Mouse (Mus musculus): Measurements from ENCODE around the gene Zfp366. TPM values are rescaled to one million over a fixed set of nuclear protein-coding genes. Genes with fewer than 3 reads are reported as not detected.

Zfp366 gene
- polyA plus RNA-seq, 1 experiment from 2014 or later: 0.51 TPM

DNA sequence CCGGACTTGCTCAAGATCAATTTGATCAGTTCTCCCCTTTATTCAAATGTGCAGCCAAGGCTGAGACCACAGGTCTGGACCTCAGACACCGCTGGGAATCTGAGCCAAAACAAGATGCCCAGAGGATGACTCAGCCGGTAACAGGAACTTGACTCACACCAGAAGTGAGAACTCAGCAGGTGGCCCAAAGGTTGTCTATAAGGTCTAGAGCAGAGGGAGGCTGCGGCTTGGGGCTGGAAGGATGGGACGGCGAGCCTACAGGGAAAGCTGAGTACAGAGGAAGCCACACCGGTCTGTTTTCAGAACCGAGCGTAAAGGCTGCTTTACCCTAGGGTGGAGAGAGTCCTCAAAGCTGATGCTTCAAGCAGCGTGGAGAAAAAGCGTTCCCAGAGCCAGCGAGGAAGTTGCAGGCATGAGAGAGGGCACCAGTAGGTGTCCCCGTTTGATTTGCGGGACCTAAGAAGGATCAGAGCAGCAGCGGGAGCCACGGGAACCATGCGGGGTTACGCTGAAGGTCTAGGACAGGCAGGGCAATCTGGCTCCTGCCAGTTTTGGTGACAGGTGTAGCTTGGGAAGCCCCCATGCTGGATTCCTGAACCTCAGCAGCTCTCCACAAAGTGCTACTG is 32.2 kb upstream of the Zfp366 start:
- H3K36me3 ChIP-seq (ENCODE audit: control insufficient read depth, insufficient read depth, low read length): no peaks in the 10 kb centered on the region
- no peak for ATAC-seq (replicated peaks; ENCODE audit: low FRiP score)
- no peak for DNase-seq (ENCODE audit: low spot score)
- no peaks in the 10 kb centered on the region for H3K9me3 ChIP-seq (ENCODE audit: control insufficient read depth, low read length)
- H3K4me2 ChIP-seq: peak overlapping the region; percentile 36
- peaks cover 4% of the 10 kb centered on the region; the same call in 1 of the 2 replicates for H3K4me1 ChIP-seq (replicated peaks; ENCODE audit: control insufficient read depth, insufficient read depth, low read length)
- no peak overlapping the region for H3K27ac ChIP-seq (ENCODE audit: low read depth, low read length)
- H3K27me3 ChIP-seq (replicated peaks; ENCODE audit: control insufficient read depth, insufficient read depth, low read length): peaks cover 18% of the 10 kb centered on the region
- H3K4me3 ChIP-seq (ENCODE audit: low read depth, low read length): no peak overlapping the region
- WGBS: 13% methylated on average over 18 of the region's 18 CpGs
- H3K9ac ChIP-seq (ENCODE audit: low read depth, low read length): no peak overlapping the region

- ATAC-seq (replicated peaks; ENCODE audit: low FRiP score): no peak
- H3K36me3 ChIP-seq (ENCODE audit: control insufficient read depth, insufficient read depth, low read length): no peaks in the 10 kb centered on the region
- no peak for DNase-seq (ENCODE audit: low spot score)
- H3K9me3 ChIP-seq (ENCODE audit: control insufficient read depth, low read length): no peaks in the 10 kb centered on the region
- no peak overlapping the region for H3K4me2 ChIP-seq
- no peak overlapping the region for H3K27ac ChIP-seq (ENCODE audit: low read depth, low read length)
- peaks cover under 1% of the 10 kb centered on the region; the same call in 1 of the 2 replicates for H3K4me1 ChIP-seq (replicated peaks; ENCODE audit: control insufficient read depth, insufficient read depth, low read length)
- H3K9ac ChIP-seq (ENCODE audit: low read depth, low read length): no peak overlapping the region
- peaks cover 8% of the 10 kb centered on the region for H3K27me3 ChIP-seq (replicated peaks; ENCODE audit: control insufficient read depth, insufficient read depth, low read length)
- no peak overlapping the region for H3K4me3 ChIP-seq (ENCODE audit: low read depth, low read length)
- 86% methylated on average over 2 of the region's 2 CpGs for WGBS
These were observed 26.9 kb upstream of the Zfp366 start for GRCm38 (mm10) chr13:99157709-99158108.

DNA sequence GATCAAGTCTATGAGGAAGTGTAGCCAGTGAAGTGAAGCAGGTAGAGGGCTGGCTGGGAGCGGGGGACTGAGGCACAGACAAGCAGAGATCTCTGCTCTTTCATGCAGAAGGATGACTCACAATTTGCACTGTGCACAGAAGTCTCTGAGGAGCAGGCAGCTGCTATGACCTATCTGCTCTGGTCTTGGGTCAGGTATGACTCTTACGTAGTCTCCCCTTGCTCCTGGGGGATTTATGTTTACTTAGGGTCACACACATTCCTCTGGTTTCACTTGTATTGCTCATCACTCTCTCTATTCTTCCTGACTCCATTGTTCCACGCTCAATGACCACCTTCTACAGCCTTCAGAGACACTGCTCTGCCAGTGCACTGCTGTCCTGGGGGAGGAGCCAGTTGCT is 25.9 kb upstream of the Zfp366 start:
- ATAC-seq (replicated peaks; ENCODE audit: low FRiP score) (no peak), DNase-seq (ENCODE audit: low spot score) (no peak)
- H3K4me1 ChIP-seq (replicated peaks; ENCODE audit: control insufficient read depth, insufficient read depth, low read length): 0 out of 2 replicates have a peak, but pooled peaks cover 3% of the 10 kb centered on the region
- H3K36me3 ChIP-seq (ENCODE audit: control insufficient read depth, insufficient read depth, low read length): no peaks in the 10 kb centered on the region
- H3K27ac ChIP-seq (ENCODE audit: low read depth, low read length): no peak overlapping the region
- H3K4me2 ChIP-seq: no peak overlapping the region
- no peak overlapping the region for H3K9ac ChIP-seq (ENCODE audit: low read depth, low read length)
- WGBS: 81% methylated on average over 3 of the region's 3 CpGs
- H3K4me3 ChIP-seq (ENCODE audit: low read depth, low read length): no peak overlapping the region
- H3K9me3 ChIP-seq (ENCODE audit: control insufficient read depth, low read length): no peaks in the 10 kb centered on the region
- H3K27me3 ChIP-seq (replicated peaks; ENCODE audit: control insufficient read depth, insufficient read depth, low read length): no peaks in the 10 kb centered on the region

DNA sequence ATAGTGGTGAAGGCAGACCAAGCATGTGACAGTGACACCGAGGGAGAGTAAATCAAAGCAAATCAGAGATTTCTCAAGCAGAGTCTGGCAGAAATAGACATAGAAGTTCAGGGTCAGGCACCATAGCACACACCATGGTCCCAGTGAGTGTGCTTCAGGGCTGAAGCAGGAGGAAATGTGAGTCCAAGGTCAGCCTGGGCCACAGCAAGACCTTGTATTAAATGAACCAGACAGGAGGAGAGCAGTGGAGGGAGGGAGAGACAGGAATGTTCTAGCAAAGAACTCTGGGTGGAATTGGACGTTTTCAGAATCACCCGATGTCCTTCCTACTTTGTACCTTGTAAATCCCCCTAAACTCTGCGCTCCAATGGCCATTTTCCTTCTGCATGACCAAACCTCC is 21.6 kb upstream of the Zfp366 start:
- 0 out of 2 replicates have a peak, but pooled peaks cover 3% of the 10 kb centered on the region for H3K4me1 ChIP-seq (replicated peaks; ENCODE audit: control insufficient read depth, insufficient read depth, low read length)
- ATAC-seq (replicated peaks; ENCODE audit: low FRiP score): no peak
- no peak overlapping the region for H3K9ac ChIP-seq (ENCODE audit: low read depth, low read length)
- no peak for DNase-seq (ENCODE audit: low spot score)
- 78% methylated on average over 4 of the region's 4 CpGs for WGBS
- no peaks in the 10 kb centered on the region for H3K9me3 ChIP-seq (ENCODE audit: control insufficient read depth, low read length)
- no peak overlapping the region for H3K4me3 ChIP-seq (ENCODE audit: low read depth, low read length)
- H3K27ac ChIP-seq (ENCODE audit: low read depth, low read length): no peak overlapping the region
- H3K27me3 ChIP-seq (replicated peaks; ENCODE audit: control insufficient read depth, insufficient read depth, low read length): no peaks in the 10 kb centered on the region
- no peaks in the 10 kb centered on the region for H3K36me3 ChIP-seq (ENCODE audit: control insufficient read depth, insufficient read depth, low read length)
- H3K4me2 ChIP-seq: no peak overlapping the region

GRCm38 (mm10) chr13:99163521-99164359 is 20.9 kb upstream of the Zfp366 start:
- ATAC-seq (replicated peaks; ENCODE audit: low FRiP score) (no peak), DNase-seq (ENCODE audit: low spot score) (no peak)
- no peak overlapping the region for H3K9ac ChIP-seq (ENCODE audit: low read depth, low read length)

GRCm38 (mm10) chr13:99164360-99164759 is 20.3 kb upstream of the Zfp366 start:
- no peaks in the 10 kb centered on the region for H3K36me3 ChIP-seq (ENCODE audit: control insufficient read depth, insufficient read depth, low read length)
- ATAC-seq (replicated peaks; ENCODE audit: low FRiP score): no peak
- H3K9me3 ChIP-seq (ENCODE audit: control insufficient read depth, low read length): no peaks in the 10 kb centered on the region
- H3K4me2 ChIP-seq: no peak overlapping the region
- no peak for DNase-seq (ENCODE audit: low spot score)
- no peak overlapping the region for H3K9ac ChIP-seq (ENCODE audit: low read depth, low read length)
- 0 out of 2 replicates have a peak, but pooled peaks cover 3% of the 10 kb centered on the region for H3K4me1 ChIP-seq (replicated peaks; ENCODE audit: control insufficient read depth, insufficient read depth, low read length)
- H3K27ac ChIP-seq (ENCODE audit: low read depth, low read length): no peak overlapping the region
- 44% methylated on average over 2 of the region's 2 CpGs for WGBS
- H3K4me3 ChIP-seq (ENCODE audit: low read depth, low read length): no peak overlapping the region
- H3K27me3 ChIP-seq (replicated peaks; ENCODE audit: control insufficient read depth, insufficient read depth, low read length): no peaks in the 10 kb centered on the region

More at GRCm38 (mm10) chr13:99163521-99164359, 20.9 kb upstream of the Zfp366 start:
- Histone ChIP-seq H3K4me3 (ENCODE audit: low read depth, low read length) (no peak overlapping the region), H3K27ac (ENCODE audit: low read depth, low read length) (no peak overlapping the region), H3K9me3 (ENCODE audit: control insufficient read depth, low read length) (no peaks in the 10 kb centered on the region), H3K4me2 (no peak overlapping the region), H3K4me1 (replicated peaks; ENCODE audit: control insufficient read depth, insufficient read depth, low read length) (0 out of 2 replicates have a peak, but pooled peaks cover 3% of the 10 kb centered on the region), H3K36me3 (ENCODE audit: control insufficient read depth, insufficient read depth, low read length) (no peaks in the 10 kb centered on the region), H3K27me3 (replicated peaks; ENCODE audit: control insufficient read depth, insufficient read depth, low read length) (no peaks in the 10 kb centered on the region)
- 45% methylated on average over 10 of the region's 10 CpGs for WGBS

DNA sequence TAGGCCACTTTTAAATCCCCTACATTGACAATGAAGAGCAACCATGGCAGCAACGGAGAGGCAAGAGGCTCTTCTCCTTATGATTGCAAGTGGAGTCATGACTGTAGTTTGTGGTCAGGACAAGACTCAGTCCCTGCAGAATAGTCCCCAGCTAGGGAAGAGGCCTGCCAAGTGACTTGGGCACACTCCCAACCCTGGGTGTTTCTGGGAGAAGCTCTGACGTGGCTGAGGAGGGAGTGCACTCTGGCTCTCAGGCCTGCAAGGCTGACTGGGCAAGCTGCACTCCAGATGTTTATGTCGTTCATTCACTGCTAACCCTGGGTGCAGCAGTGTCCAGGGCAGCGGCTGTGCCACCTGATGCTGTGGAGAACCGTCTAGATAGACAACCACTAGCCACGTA is 15.2 kb upstream of the Zfp366 start:
- Histone ChIP-seq H3K4me3 (ENCODE audit: low read depth, low read length) (no peak overlapping the region), H3K4me1 (replicated peaks; ENCODE audit: control insufficient read depth, insufficient read depth, low read length) (no peaks in the 10 kb centered on the region), H3K27me3 (replicated peaks; ENCODE audit: control insufficient read depth, insufficient read depth, low read length) (no peaks in the 10 kb centered on the region), H3K27ac (ENCODE audit: low read depth, low read length) (no peak overlapping the region), H3K9me3 (ENCODE audit: control insufficient read depth, low read length) (no peaks in the 10 kb centered on the region), H3K4me2 (no peak overlapping the region), H3K36me3 (ENCODE audit: control insufficient read depth, insufficient read depth, low read length) (no peaks in the 10 kb centered on the region), H3K9ac (ENCODE audit: low read depth, low read length) (no peak overlapping the region)
- DNase-seq (ENCODE audit: low spot score): no peak
- no peak for ATAC-seq (replicated peaks; ENCODE audit: low FRiP score)
- WGBS: 77% methylated on average over 6 of the region's 6 CpGs

DNA sequence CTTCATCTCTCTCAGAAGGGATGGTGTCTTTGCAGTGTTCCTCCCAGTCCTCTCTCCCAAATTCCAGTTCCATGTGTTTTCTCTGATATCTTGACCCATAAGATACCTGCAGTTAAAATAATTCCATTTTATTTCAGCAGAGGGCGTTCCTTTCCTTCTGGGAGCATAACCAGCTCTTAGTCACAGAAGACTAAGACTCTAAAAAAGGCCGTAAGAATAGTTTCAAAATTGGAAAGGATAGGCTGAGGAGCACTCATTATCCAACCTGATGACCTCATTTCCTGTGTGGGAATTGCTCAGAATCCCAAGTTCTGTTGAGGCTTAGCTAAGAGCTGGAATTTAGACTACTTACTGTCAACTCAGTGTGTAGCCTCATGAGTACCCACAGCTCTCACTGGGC is 14.3 kb upstream of the Zfp366 start:
- H3K27ac ChIP-seq (ENCODE audit: low read depth, low read length): no peak overlapping the region
- ATAC-seq (replicated peaks; ENCODE audit: low FRiP score) (no peak), DNase-seq (ENCODE audit: low spot score) (no peak)
- no peaks in the 10 kb centered on the region for H3K27me3 ChIP-seq (replicated peaks; ENCODE audit: control insufficient read depth, insufficient read depth, low read length)
- H3K4me1 ChIP-seq (replicated peaks; ENCODE audit: control insufficient read depth, insufficient read depth, low read length): no peaks in the 10 kb centered on the region
- no peak overlapping the region for H3K9ac ChIP-seq (ENCODE audit: low read depth, low read length)
- 34% methylated on average over 2 of the region's 2 CpGs for WGBS
- no peak overlapping the region for H3K4me2 ChIP-seq
- H3K9me3 ChIP-seq (ENCODE audit: control insufficient read depth, low read length): no peaks in the 10 kb centered on the region
- no peak overlapping the region for H3K4me3 ChIP-seq (ENCODE audit: low read depth, low read length)
- no peaks in the 10 kb centered on the region for H3K36me3 ChIP-seq (ENCODE audit: control insufficient read depth, insufficient read depth, low read length)
